Mouse (Mus musculus) testis, adult 2 months (tissue): ENCODE data around the gene Coro1b.

Source experiments
- CTCF ChIP-seq: fragments of 200-500 bp; IDR thresholded peaks from 2 replicates; pipeline ENCODE4 v1.5.1; 2012; ENCODE audit warnings: low read depth, mild to moderate bottlenecking, inconsistent platforms, low read length, moderate library complexity; ENCODE audit not compliant: control insufficient read depth, insufficient read depth, insufficient replicate concordance
- POLR2A ChIP-seq: fragments of 200-500 bp; IDR thresholded peaks from 2 replicates; pipeline ENCODE4 v1.6.1; 2012; ENCODE audit warnings: low read depth, mild to moderate bottlenecking, inconsistent platforms, low read length, moderate library complexity; ENCODE audit not compliant: control insufficient read depth

DNA sequence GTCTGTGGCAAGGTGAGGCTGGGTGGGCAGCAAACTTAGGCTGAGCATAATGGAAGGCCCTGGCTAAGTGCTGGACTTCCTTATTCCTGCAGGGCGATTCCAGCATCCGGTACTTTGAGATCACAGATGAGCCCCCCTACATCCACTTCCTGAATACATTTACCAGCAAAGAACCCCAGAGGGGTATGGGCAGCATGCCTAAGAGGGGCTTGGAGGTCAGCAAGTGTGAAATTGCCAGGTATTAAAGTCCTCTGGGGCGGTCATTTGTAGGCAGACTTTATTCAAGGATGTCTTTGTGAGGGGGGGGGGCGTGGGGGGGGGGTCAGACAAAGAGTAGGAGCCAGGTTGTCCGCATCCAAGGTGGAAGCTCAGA, 3.1 kb downstream of the Coro1b start:
- TF ChIP-seq CTCF (no peak), POLR2A (no peak)
